Mouse (Mus musculus) megakaryocyte-erythroid progenitor cell, adult 5-6 weeks (primary cell): ENCODE measurements around the gene Gm11733. TPM values are rescaled to one million over a fixed set of nuclear protein-coding genes. Genes with fewer than 3 reads are reported as not detected.

Experiments
- ATAC-seq: replicated peaks from 2 replicates; pipeline ENCODE4 v1.8.0; 2016; ENCODE audit warnings: mild to moderate bottlenecking, inconsistent platforms; ENCODE audit not compliant: severe bottlenecking, poor library complexity, low FRiP score, low TSS enrichment
- total RNA-seq, 2 experiments: library from RNA; stranded (forward) in 1 of 2; stranded (reverse) in 1 of 2; fragments of 200-1000, 215-1000 nt in 1 of 2; fragments of >200 nt in 1 of 2; fragmentation: Nextera tagmentation in 1 of 2; gene quantifications; 2 replicates each; pipeline ENCODE4 v1.2.3; 2014 to 2017

The Gm11733 gene
- total RNA-seq, 2 experiments from 2014 or later, result not detected

DNA sequence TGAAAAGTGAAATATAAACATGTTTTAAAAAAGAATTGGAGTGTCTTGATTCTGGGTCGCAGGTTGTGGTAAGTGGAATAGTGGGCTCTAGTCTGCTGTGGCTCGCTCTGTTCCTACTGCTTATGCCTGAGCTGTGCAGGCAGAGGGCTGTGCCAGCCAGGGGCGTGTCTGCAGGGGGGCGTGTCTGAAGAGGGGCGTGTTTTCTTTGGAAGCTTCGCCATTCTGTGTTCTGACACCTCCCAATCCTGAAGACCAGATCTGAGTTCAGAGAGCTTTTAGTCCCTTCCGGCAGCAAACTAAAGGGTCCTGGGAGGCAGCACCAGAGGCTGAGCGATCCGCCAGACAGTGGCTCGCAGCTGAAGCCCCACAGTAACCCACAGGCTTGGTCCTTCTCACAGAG, 8.5 kb upstream of the Gm11733 start:
- ATAC-seq, result peak; percentile 64

GRCm38 (mm10) chr11:117476554-117477107, 7.5 kb upstream of the Gm11733 start:
- ATAC-seq, result no peak

DNA sequence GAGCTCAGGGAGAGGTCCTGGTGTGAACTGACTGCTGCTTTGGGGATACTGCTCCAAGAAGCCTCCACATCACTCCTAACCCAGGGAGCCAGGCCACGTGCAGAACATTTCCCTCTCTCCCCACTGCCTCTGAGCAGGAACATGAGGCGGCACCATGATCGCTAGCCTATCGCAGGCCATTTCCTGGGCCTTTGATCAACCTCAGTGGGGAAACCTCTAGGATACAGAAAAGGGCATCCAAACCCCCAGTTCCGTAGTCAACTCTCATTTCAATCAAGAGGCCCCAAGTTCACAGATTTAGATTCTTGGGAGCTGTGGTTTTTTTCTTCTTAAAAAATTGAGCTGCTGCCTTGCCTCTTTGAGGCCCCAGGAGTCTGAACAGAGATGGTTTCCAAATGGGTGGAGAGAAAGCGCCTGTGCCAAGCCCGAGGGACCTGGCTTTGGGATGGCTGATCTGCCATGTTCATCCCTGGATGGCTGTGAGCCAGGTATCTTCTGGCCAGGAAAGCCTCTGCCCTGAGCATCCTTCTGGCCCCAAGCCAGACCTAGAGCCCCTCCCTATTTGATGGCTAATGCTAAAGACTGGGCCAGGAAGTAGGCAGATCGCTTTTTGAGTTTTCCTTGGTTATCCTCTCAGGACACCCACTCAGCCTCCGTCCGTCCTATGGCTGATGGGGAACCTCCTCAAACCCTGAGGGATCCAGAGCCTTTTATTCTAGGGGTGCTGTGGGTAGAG, 5.7 kb upstream of the Gm11733 start:
- ATAC-seq, result no peak

DNA sequence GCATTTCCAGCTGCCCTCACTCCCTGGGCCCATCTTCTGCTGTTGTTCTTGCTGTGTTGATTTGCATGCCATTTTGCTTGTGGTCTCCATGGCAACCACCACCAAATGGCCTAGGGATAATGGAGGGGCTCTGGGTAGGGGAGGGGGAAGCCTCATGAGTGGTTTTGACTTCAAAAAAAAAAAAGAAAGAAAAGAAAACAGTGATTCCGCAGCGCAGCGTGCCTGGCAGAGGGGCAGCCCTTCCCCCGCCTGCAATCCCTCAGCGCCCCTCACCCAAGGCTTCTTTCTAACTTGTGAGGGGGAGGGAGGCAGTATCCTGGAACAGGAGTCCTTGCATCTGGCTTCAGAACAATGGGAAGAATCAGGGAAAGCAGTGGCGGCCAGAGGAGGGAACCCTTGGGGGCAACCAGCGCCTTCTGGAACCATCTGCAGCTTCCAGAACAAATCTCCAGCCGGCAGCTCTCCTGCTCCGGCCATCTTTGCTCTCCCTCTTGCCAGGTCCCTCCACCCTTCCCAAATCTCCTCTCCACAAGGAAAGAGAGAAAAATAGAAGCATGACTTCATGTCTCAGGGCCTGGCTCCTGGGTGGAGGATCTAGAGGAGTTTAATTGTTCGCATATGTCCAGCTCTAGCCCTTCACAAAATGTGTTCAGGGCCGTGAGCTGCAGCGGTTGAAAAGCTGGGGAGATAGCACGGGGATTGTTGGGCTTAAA, 5.0 kb upstream of the Gm11733 start:
- no peak for ATAC-seq

- ATAC-seq, result no peak
Measured at GRCm38 (mm10) chr11:117479746-117480145, 4.4 kb upstream of the Gm11733 start.

DNA sequence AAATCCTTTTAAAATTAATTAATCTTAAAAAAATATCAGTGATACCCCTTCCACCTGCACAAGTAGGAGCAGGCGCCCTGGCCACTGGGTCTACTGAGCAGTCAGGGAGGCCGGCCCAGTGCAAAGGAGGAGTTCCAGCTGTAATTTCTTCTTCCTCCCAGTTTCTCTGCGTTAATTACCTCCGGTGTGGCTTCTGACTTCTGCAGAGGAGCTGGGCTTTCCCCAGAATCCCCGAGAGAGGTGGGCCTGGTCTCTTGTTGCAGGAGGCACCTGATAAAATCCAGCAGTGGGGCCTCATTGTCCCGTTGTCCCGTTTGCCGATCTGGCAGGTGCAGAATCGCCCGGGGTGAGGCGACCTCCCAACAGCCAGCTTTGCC, 1.9 kb upstream of the Gm11733 start:
- no peak for ATAC-seq

DNA sequence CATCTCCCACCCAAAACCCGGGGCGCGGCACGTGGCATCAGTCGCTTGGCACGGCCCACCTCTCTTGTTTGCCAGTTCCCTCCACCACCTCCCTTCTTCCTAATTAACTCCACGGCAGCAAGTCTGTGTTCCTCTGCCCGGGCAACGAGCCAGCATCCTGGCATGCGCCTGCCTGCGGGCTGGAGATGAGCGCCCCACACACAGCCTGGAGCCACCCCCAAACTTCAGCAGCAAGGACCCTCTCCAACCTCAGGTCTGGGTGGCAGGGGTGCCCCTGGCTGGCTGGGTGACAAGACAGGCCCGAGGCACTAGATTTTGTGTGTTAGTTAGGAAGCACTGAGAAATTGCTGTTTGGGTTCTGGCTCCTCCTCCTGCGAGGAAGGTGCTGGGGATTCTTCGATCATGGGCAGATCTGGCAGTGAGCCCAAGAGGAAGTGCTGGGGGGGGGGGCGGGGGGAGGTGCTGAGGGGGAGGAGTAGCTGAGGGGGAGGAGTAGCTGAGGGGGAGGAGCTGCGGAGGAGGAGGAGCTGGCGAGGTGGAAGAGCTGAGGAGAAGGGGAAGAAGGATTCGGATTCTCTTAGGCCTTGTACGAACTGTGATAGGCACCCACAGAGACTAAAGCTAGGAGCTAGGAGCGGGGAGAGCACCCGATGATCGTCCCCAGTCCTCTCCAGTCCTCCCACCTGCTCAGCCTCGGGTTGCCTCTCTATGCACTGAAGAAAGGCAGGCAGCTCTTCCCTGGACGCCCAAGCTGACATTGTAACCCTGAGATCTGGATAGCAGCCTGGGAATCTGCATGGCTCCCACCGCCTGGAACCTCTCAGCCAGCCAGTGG, 1.3 kb upstream of the Gm11733 start:
- ATAC-seq, result peak; percentile 55

DNA sequence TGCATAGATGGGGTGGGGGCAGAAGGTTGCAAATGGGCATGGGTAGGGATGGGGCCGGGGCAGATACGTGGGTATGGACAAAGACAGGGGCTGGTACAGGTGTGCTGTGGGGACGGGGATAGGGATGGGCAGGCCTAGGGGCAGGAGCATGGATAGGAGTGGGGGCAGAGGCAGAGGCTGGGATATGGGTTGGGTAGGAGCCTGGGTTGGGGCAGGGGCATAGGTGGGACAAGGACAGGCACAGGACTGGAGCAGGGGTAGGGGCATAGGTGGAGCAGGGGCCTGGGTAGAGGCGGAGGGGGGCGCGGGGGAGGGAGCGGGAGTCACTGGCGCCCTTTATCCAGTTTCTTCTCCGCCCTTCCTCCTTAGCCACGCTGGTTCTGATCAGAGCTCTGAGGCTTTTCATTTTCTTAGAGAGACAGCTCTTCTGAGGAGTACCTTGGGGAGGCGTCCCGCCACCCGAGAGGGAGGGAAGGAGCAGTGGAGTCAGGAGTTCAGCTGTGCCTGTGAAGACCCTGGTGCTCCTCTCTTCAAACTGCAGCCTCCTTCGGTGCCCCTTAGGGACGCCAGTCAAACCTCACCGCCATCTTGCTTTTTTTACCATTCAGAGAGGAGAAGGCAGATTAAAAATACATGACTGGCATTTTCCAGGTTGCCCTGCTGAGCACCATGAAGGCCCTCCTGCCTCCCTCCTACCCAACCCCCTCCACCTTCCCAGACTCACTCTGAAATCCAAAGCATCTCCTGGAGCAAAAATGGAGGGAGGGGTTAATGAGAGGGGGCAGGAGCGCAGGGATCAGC, 7.4 kb downstream of the Gm11733 start:
- ATAC-seq, result no peak

DNA sequence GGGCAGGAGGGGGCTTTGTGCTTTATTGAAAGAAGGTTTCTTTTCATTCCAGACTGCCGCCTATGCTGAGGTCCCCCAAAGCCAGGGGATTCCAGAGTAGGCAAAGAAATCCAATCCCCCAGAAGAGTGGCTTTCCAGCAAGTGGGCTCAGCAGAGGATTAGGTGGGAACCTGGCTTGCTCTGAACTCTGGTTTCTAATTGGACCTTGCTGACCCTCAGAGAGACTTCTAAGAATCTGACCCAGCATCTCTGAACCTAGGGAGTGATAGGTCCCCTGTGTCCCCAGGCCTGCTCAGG, 8.0 kb downstream of the Gm11733 start:
- no peak for ATAC-seq

GRCm38 (mm10) chr11:117496812-117497211, 12.6 kb downstream of the Gm11733 start:
- no peak for ATAC-seq

- ATAC-seq, result no peak
Measured at GRCm38 (mm10) chr11:117497256-117498136, 13.3 kb downstream of the Gm11733 start.

GRCm38 (mm10) chr11:117498137-117498511, 14.0 kb downstream of the Gm11733 start:
- ATAC-seq, result no peak

- ATAC-seq, result no peak
Measured at GRCm38 (mm10) chr11:117508972-117509371, 24.8 kb downstream of the Gm11733 start.

DNA sequence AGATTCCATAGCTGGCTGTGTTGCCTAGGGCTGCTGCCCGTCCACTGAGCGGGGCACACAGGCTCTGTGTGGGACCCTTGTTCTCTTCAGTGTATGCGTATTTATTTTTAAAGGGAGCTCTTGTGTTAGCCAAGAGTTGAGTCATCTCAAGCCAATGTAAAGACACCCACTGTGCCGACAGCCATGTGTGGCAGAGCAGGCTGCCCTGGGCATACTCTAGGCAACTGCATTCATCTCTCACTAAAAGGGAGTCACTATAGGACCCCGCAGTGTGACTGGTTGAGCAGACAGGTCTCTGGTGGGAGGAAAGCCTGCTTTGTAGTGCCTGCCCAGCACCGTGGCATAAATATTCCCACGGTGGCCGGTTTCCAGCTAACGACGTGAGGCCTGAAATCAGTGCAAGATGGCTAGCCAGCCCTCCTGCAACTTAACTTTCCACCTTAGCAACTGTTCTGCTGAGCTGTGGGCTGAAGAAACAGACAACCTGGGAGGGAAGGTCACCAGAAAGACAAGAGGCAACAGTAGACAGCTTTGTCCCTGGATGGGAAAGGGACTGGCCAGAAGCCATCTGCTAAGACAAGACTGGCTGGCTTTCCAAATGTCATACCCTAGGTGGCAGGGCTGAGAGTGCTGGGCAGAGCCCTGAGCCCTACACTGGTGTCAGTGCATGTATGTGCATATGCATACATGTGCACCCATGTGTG, 31.7 kb downstream of the Gm11733 start:
- no peak for ATAC-seq

DNA sequence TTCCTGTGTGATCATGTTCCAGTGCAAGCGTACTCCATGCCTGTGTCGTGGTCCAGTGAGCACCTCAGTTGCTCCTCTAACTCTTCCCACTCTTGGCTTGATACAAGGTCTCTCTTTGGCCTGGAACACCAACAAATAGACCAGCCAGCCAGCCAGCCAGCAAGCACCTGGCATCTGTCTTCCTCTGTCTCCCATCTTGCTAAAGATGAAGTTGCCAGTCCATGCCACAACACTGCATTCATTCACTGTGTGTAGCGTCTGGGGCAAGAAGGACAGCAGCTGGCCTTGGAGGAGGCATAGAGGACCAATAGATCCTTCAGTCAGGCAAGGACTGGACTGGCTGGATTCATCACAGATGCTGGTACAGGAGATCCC, 32.2 kb downstream of the Gm11733 start:
- no peak for ATAC-seq

DNA sequence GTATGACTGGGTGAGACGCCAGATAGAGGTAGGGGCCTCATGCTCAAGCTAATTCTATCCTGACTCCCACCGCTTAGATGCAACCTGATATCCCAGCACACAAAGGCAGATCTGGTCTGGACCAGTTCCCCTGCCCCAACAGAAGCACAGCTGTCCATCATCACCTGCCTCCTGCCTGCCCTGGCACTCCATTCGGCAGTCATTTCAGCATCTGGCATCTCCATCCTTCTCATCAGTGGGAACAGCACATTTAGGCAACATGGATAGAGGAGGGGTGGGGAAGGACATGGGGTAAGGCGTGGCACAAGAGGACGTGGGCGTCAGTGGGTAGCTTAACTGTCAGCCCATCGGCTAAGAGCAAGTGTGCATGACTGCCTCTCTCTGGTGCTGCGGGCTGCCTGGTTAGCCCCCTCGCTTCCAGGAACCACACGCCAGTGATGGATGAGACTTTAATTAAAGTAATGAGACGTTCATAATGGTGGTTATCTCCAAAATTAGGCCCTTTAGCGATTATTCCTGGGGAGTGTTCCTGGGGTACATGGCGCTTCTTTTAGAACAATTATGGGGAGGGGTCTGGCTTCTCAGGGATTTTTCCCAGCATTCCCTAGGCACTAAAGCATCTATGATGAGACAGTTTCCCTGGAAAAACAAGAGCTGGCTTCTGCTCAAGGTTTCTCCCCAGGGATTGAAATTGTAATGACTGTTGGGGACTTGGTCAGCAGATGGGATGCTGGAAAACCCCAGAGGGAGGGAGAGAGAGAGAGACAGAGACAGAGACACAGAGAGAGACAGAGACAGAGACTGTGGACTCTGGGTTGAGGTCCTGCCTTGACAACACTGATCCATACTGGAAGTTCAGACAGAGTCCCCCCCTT, 38.0 kb downstream of the Gm11733 start:
- ATAC-seq, result no peak

- ATAC-seq, result no peak
Measured at GRCm38 (mm10) chr11:117522879-117523519, 38.8 kb downstream of the Gm11733 start.
